Mouse (Mus musculus) MEL (cell line): ENCODE results near the gene Celf2.

ENCODE experiments used
- HCFC1 ChIP-seq: IDR thresholded peaks from 2 replicates; pipeline ENCODE4 v1.6.1; 2012; ENCODE audit warnings: low read depth, mild to moderate bottlenecking, inconsistent platforms, low read length, improper control_type of control experiment, moderate library complexity
- KAT2A ChIP-seq: conservative IDR thresholded peaks from 2 replicates; pipeline ENCODE4 v1.6.1; 2012; ENCODE audit warnings: low read depth, low read length, improper control_type of control experiment, inconsistent platforms
- NRF1 ChIP-seq: IDR thresholded peaks from 2 replicates; pipeline ENCODE4 v1.6.1; 2014; ENCODE audit warnings: low read depth, mild to moderate bottlenecking, inconsistent platforms, low read length, improper control_type of control experiment, moderate library complexity; ENCODE audit not compliant: poor library complexity, insufficient read depth, severe bottlenecking
- TBP ChIP-seq: IDR thresholded peaks from 2 replicates; pipeline ENCODE4 v1.8.0; 2011; ENCODE audit warnings: low read depth, low read length, improper control_type of control experiment
- ZMIZ1 ChIP-seq: IDR thresholded peaks from 2 replicates; pipeline ENCODE4 v1.6.1; 2012; ENCODE audit warnings: low read depth, mild to moderate bottlenecking, inconsistent platforms, low read length, improper control_type of control experiment, moderate library complexity

- TF ChIP-seq HCFC1 (no peak), TBP (no peak), ZMIZ1 (no peak), NRF1 (no peak), KAT2A (no peak)
Observed at GRCm38 (mm10) chr2:6730860-6731259, 778.5 kb downstream of the Celf2 start.
